Mouse (Mus musculus) cerebellum, adult 2 months (tissue): Measurements from ENCODE around the gene Sox30. TPM values are rescaled to one million over a fixed set of nuclear protein-coding genes. Genes with fewer than 3 reads are reported as not detected.

Source experiments
- DNase-seq, 2 experiments: peaks; one replicate each; pipeline ENCODE4 v3.0.0; 2021
- H3K27ac ChIP-seq: fragments of 200-500 bp; 2 replicates; pipeline ENCODE4 v1.5.1; 2012; ENCODE audit warnings: low read length, control low read depth, inconsistent platforms; ENCODE audit not compliant: insufficient read depth
- H3K27me3 ChIP-seq: fragments of 200-500 bp; 2 replicates; pipeline ENCODE4 v1.6.1; 2012; ENCODE audit warnings: inconsistent platforms, mild to moderate bottlenecking, low read length, moderate library complexity; ENCODE audit not compliant: control insufficient read depth, insufficient read depth
- H3K4me1 ChIP-seq: fragments of 200-500 bp; 2 replicates; pipeline ENCODE4 v1.6.1; 2011; ENCODE audit warnings: low read length; ENCODE audit not compliant: control insufficient read depth, insufficient read depth
- H3K4me3 ChIP-seq: fragments of 200-500 bp; replicated peaks from 2 replicates; pipeline ENCODE3; 2011; ENCODE audit warnings: mild to moderate bottlenecking, low read depth, low read length, control low read depth; ENCODE audit not compliant: insufficient read depth
- CTCF ChIP-seq: fragments of 200-500 bp; IDR thresholded peaks from 2 replicates; pipeline ENCODE4 v1.5.1; 2011; ENCODE audit warnings: low read depth, mild to moderate bottlenecking, control low read depth, low read length, moderate library complexity, borderline replicate concordance; ENCODE audit not compliant: insufficient read depth
- POLR2A ChIP-seq: fragments of 200-500 bp; IDR thresholded peaks from 2 replicates; pipeline ENCODE4 v1.6.1; 2011; ENCODE audit warnings: low read length, control low read depth, borderline replicate concordance; ENCODE audit not compliant: insufficient read depth
- WGBS: fragments of 180-500 bp; shearing (Covaris S2); methylation state at CpG from one replicate; pipeline ENCODE4 v1.1.7; 2018; 5-methylcytosine and 5-hydroxymethylcytosine counted together
- polyA plus RNA-seq: library from polyadenylated mRNA; depleted of rRNA; stranded (reverse); fragments of >200 nt; gene quantifications from 2 replicates; pipeline ENCODE4 v1.2.3, GENCODE M21; 2012; rRNA removed

Gene Sox30
- polyA plus RNA-seq, result 0.05 and 0.11 TPM in 2 replicates

DNA sequence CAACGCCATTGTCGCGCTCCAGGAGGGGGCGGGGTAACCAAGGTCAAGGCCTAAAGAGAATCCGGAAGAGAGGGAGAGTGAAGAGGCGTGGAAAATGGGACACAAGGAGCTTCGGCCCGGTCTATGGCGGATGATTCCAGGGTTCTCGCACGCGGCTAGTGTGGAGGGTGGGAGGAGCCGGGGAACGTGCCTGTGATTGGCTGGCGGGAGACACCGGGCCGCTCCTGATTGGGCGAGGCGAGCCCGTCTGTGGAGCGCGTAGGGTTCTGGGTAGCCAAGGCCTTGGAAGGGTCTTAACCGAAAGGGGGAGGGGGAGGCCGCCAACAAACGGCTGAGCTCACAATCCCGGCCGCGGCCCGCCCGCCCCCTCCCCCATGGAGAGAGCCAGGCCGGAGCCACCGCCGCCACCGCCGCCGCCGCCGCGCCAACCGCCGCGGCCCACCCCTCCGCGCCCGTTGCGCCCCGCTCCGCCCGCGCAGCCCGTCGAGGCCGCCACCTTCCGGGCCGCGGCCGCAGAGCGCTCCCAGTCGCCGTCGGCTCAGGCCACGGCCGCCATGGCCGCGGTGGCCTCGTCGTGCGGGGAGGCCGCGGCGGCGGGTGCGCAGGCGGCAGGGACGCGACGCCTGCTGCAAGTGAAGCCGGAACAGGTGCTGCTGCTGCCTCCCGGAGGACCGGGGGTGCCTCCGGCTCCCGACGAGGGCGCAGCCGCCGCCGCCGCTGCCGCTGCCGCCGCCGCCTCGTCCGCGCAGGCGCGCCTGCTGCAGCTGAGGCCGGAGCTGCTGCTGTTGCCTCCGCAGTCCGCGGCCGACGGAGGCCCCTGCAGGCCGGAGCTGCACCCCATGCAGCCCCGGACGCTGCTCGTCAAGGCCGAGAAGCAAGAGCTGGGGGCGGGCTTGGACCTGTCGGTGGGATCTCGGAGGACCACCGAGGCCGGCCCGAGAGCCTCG is at the start of gene Sox30:
Gene Sox30 (plus strand): TSS at position 365 of the 947 bp plus-strand sequence.
- no peak within 1 kb of the TSS for H3K27ac ChIP-seq
- peak in 1 of 2 experiments; percentile 11 for DNase-seq
- WGBS, result 8% methylated on average over 89 of the region's 115 CpGs

DNA sequence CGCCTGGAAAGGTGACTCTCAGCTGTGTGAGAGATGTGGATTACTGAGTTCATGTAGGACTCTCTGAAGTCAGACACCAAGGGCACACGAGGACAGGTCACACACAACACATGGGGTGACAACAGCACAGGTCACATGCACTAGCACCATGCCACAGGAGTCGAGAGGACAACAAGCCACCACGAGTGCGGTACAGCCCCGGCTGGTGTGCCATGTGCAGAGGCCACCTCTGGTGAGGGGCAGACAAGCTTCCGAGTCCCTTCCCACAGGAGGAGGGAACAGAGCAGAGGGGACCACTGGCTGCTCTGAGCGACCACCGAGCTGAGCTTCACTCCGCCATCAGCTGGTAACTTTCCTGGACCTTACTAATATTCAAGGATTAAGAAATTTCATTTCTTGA is 47.3 kb upstream of the Sox30 start:
- Histone ChIP-seq H3K27ac (no peak overlapping the region), H3K4me1 (no peaks in the 10 kb centered on the region), H3K27me3 (no peaks in the 10 kb centered on the region), H3K4me3 (no peak overlapping the region)
- WGBS, result 90% methylated on average over 10 of the region's 10 CpGs
- TF ChIP-seq POLR2A, result no peak
- TF ChIP-seq CTCF, result no peak
- DNase-seq, result no peak

More for the DNA sequence above, at the start of gene Sox30:
- H3K27me3 ChIP-seq, result peaks cover 1% of the 10 kb centered on the region; the same call in 1 of the 2 replicates
- H3K4me1 ChIP-seq, result no peaks in the 10 kb centered on the region
- peak within 1 kb of the TSS; percentile 34 for H3K4me3 ChIP-seq
- TF ChIP-seq POLR2A, result no peak
- TF ChIP-seq CTCF, result no peak

DNA sequence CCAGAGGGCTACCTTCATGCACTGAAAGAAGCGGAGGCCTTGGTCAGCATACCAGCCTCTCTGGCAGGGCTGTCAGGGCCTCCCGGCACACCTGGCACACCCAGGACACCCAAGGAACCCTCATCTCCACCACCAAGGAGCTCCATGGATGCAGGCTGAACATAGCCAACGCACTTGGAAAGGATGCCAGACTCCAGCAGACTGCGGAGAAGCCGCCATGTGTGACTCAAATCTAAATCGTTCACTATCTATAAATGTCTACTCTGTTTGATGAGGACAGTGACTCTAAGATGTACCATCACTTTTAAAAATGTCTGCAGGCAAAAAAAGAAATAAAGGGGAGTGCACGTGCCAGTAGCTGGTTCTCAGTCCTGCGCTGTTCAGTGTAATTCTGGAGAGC is 42.6 kb upstream of the Sox30 start:
- no peak for DNase-seq
- Histone ChIP-seq H3K4me1 (no peaks in the 10 kb centered on the region), H3K27me3 (no peaks in the 10 kb centered on the region), H3K27ac (no peak overlapping the region), H3K4me3 (no peak overlapping the region)
- TF ChIP-seq CTCF (no peak), POLR2A (no peak)
- whole genome bisulfite sequencing, result 87% methylated on average over 8 of the region's 8 CpGs

DNA sequence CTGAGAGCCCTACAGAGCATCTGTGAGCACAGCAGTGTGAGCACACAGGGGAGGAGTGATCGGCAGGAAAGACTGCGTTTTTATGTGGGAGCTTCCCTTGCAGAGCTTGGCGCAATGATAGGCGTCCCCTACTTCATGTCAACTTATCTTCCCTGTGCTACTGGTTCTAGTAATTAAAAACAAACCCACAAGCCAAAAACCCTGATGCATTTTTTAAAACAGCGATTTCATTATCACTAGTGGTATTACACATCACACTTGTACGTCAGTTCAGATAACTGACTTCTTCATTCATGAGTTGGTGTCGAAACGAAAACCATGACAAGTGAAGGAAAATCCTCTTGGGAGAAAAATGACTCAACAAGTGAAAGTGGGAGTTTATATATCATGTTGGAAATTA is 41.2 kb upstream of the Sox30 start:
- Histone ChIP-seq H3K27me3 (no peaks in the 10 kb centered on the region), H3K4me3 (no peak overlapping the region), H3K4me1 (0 out of 2 replicates have a peak, but pooled peaks cover 6% of the 10 kb centered on the region), H3K27ac (no peak overlapping the region)
- 87% methylated on average over 8 of the region's 8 CpGs for WGBS
- TF ChIP-seq POLR2A, result no peak
- TF ChIP-seq CTCF, result no peak
- DNase-seq, result no peak

DNA sequence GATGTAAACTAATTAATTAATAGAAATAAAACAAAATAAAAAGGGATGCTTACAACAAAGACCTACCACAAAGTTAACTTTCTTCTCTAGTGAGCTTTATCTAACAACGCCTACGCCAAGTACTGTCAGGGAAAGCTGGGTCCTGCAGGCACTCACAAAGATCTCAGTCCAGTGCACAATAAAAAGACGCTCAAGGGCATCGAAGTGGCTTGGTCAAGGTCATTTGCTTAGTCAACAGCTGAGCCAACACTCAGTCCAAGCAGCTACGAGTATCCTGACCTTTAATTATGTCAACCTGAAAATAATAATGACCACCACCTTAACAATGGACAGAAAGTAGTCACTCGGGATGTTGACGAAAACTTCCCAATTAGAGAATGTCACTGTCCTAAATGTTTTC is 37.8 kb upstream of the Sox30 start:
- no peak overlapping the region for H3K4me3 ChIP-seq
- TF ChIP-seq CTCF, result no peak
- TF ChIP-seq POLR2A, result no peak
- 88% methylated on average over 7 of the region's 7 CpGs for WGBS
- H3K27me3 ChIP-seq, result no peaks in the 10 kb centered on the region
- DNase-seq, result no peak
- 0 out of 2 replicates have a peak, but pooled peaks cover 6% of the 10 kb centered on the region for H3K4me1 ChIP-seq
- no peak overlapping the region for H3K27ac ChIP-seq

DNA sequence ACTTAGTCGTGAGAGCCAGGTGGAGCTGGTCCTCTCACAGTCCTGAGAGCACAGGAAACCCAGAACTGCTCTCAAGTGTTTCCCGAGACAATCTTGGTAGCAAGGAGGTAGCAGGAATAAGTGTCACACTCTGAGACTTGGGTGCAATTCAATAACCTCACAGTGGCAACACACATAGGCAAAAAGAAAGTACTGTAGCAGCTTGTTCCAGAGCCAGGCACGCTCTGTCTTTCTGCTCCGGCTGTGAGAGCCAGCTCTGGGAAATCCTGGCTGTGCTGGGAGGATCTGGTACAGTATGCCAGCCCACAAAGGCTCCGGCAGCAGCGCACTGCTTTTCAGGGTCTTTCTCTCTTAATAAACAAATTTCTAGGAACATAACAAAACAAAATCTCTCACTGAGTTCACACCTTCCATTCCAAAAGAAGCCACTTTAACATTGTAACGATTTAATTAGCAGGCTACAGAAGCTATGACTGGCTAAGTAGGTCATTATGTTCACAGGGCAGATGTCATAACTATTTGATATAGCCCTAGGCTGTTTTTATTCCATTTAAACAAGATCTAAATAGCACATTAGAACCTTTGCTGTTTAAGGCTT is 36.9 kb upstream of the Sox30 start:
- H3K27ac ChIP-seq, result no peak overlapping the region
- 9% methylated on average over 7 of the region's 7 CpGs for WGBS
- no peaks in the 10 kb centered on the region for H3K27me3 ChIP-seq
- peak overlapping the region; percentile 85 for H3K4me3 ChIP-seq
- 0 out of 2 replicates have a peak, but pooled peaks cover 6% of the 10 kb centered on the region for H3K4me1 ChIP-seq
- peak; percentile 41 to 42 for DNase-seq
- TF ChIP-seq POLR2A, result no peak
- no peak for TF ChIP-seq CTCF

DNA sequence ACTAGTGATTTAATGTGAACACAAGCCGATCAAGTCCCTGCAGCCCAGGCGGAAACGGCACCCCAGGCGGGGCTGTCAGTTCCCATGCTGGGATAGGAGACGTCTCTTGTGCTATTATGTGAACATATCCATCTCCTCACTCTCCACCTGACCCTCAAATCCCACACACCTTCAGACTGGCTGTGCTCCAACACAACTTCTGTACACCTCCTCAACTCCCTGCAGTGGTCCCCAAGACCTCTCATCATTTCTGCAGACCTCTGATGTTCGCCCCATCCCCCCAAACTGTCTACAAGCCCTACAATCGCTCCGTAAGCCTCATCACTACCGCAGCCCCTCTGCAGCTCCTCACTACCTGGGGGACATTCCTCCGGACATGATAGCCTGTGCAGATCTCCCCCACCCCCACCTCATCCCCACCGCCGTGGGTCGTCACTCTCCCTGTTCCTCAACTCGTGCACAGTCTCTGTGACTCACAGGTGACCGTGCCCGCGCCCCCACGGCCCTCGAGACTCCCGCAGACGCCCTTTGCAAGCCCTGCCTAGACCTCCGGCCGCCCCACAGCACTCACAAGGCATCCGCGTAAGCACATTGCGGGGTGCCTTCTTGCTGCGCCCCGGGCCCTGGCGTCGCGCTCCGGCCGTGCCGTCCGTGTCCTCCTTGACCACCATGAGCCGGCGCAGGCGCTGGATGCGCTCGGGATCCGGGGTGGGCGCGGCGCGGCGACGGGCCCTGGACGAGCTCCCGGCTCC is 36.0 kb upstream of the Sox30 start:
- Histone ChIP-seq H3K4me1 (0 out of 2 replicates have a peak, but pooled peaks cover 6% of the 10 kb centered on the region), H3K27me3 (no peaks in the 10 kb centered on the region), H3K4me3 (peak overlapping the region; percentile 85), H3K27ac (no peak overlapping the region; the same call in 1 of the 2 replicates)
- WGBS, result under 1% methylated on average over 49 of the region's 49 CpGs
- TF ChIP-seq POLR2A (no peak), CTCF (no peak)
- DNase-seq, result peak; percentile 25 to 43
